Mouse (Mus musculus): Measurements from ENCODE around the gene Gnaq.

DNA sequence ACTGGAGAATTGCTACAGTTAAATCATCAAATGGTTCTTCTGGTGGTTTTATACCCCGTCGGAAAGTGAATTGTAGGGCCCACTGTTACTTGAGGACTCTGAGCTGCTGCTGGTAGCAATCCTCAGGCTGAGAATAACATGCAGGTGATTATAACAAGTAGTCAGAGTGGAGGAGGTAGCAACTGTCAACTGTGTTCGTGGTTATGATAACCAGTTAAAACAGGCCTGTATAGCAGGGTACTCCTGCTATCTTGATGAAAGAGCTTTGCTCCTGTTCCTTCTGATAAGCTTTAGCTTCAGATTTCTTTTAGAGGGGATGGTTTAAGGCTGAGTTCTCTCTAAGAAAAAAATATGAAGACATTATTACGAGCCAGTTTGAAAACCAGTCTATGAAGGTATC, 182.9 kb downstream of the Gnaq start:
- TF ChIP-seq POLR2A (IDR thresholded peaks at IDR 0.05; ENCODE audit: low read depth, low read length): no peak
- TF ChIP-seq MEF2A (IDR thresholded peaks at IDR 0.05; ENCODE audit: borderline replicate concordance, low read depth, low read length): no peak
- TF ChIP-seq MAX (IDR thresholded peaks at IDR 0.05; ENCODE audit: low read length): no peak

All from CH12.LX (cell line).